Mouse (Mus musculus) kidney, adult 2 months (tissue): ENCODE measurements around the gene Ambra1.

Experiments
- CTCF ChIP-seq: fragments of 200-500 bp; conservative IDR thresholded peaks from 2 replicates; pipeline ENCODE4 v1.5.1; 2011; ENCODE audit warnings: low read depth, mild to moderate bottlenecking, control low read depth, low read length, moderate library complexity, mixed read lengths; ENCODE audit not compliant: insufficient read depth, insufficient read length
- POLR2A ChIP-seq: fragments of 200-500 bp; IDR thresholded peaks from one replicate; pipeline ENCODE4 v1.6.1; 2011; ENCODE audit warnings: low read depth, low read length, control low read depth

DNA sequence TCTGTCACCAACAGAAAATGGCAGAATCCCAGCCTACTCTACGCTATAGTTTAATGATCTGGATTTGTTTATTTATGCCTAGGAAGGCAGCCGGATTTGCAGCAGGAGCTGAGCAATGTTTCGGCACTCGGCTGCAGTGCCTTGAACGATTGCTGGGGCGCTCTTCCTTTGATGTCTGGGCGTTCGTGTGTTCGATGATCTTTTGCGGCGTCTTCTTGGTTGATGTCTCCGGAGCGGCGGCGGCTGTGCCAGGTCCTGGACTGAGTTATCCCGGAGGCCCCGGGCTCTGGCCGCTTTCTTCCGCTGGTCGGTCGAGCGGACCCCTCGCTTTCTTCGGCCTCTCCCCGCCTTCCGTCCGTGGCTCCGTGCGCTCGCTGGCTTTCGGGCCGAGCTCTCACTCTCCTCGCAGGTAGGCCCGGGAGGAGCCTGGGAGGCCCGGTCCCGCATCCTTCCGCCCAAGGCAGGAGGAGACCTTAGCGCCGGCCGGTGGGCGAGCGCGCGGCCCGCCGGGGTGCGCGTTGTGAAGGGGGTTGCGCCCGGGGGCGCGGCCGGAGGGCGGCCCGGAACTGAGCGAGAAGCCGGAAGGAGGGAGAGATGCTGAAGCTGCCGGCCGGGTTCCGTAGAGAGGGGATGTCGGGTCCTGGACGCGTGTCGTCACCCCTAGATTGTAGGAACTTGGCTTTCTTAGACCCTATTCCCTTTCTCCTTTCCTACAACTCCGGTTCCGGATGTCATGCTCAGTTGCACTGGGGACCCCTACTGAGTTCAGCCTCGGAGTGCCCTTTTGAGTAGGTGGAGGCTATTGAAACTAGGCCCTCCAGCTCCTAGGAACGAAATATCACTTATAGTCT, at the start of gene Ambra1:
- TF ChIP-seq CTCF (no peak), POLR2A (no peak)
